Mouse (Mus musculus) cerebellum, adult 2 months (tissue): ENCODE data around the gene BC049352.

Experiments used
- CTCF ChIP-seq: fragments of 200-500 bp; IDR thresholded peaks from 2 replicates; pipeline ENCODE4 v1.5.1; 2011; ENCODE audit warnings: low read depth, mild to moderate bottlenecking, control low read depth, low read length, moderate library complexity, borderline replicate concordance; ENCODE audit not compliant: insufficient read depth
- POLR2A ChIP-seq: fragments of 200-500 bp; IDR thresholded peaks from 2 replicates; pipeline ENCODE4 v1.6.1; 2011; ENCODE audit warnings: low read length, control low read depth, borderline replicate concordance; ENCODE audit not compliant: insufficient read depth

DNA sequence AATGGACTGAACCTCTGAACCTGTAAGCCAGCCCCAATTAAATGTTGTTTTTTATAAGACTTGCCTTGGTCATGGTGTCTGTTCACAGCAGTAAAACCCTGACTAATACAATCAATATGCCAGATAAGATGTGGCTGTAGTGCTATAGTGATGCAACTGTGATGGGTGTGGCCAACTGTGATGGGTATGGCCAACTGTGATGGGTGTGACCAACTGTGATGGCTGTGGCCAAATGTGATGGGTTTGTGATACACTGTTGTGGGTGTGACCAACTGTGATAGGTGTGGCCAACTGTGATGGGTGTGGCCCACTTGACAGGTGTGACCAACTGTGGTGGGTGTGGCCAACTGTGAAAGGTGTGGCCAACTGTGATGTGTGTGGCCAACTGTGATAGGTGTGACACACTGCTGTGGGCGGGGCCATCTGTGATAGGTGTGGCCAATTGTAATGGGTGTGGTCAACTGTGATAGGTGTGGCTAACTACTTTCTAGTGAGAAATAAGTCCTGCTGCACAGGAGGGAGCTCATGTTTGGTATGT lies 10.7 kb upstream of the BC049352 start:
- TF ChIP-seq CTCF (no peak), POLR2A (no peak)
